Mouse (Mus musculus) gastrocnemius, postnatal 14 days (tissue): ENCODE results near the gene Myct1. TPM values are rescaled to one million over a fixed set of nuclear protein-coding genes. Genes with fewer than 3 reads are reported as not detected.

ENCODE experiments used
- DNase-seq: peaks from one replicate; pipeline ENCODE4 v3.0.0; 2021; ENCODE audit warnings: mixed read lengths
- intact Hi-C: fragments of 180-260 bp; cut with DNase I; formaldehyde crosslinking; loops from one replicate; pipeline ENCODE4 v1.15.1; 2025; ENCODE audit warnings: low total_unique reads
- long read RNA-seq, 2 experiments: library from polyadenylated mRNA; stranded (forward); transcript quantifications; one replicate each; pipeline ENCODE4 v2.0.0; 2021
- total RNA-seq, 2 experiments: library from RNA; stranded (reverse); gene quantifications; 2 replicates each; pipeline ENCODE4 v1.2.3; 2021

Myct1 gene
- total RNA-seq = 1 to 10 TPM; 8.5 to 9.4 TPM
- long read RNA-seq, experiment 1, partial matches to known transcripts = 0 of 4 reads
- long read RNA-seq, experiment 1, other reads (novel, unspliced or antisense) = 0 of 4 reads
- long read RNA-seq, experiment 2, transcript Myct1-201 (2 exons, 2,845 nt) = major isoform, 7 of 7 reads
- long read RNA-seq, experiment 2, partial matches to known transcripts = 0 of 7 reads
- long read RNA-seq, experiment 2, other reads (novel, unspliced or antisense) = 0 of 7 reads

DNA sequence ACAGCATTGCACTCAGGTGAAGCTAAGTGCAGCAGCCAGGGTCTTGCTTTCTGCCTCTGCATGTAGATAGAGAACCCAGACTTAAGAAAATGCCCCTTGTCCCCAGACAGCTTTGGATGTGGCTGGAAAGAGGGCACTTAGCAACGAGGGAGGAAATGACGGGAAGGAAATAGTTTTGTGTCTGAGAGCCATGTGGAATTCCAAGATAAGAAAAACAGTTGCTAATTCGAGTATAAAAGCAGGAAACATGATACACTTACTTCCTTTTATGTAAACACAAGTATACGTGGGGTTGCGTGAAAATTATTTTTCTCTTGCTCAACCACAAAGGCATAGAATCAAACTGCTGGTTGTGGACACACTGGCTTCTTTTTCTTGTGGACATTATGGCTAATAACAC lies at the start of gene Myct1:
Myct1 (plus strand) TSS at position 312 of the 400 bp plus-strand sequence.
- no peak for DNase-seq
- intact Hi-C loops = no loop called here

GRCm38 (mm10) chr10:5546428-5546827 lies 47.1 kb upstream of the Myct1 start:
- intact Hi-C loops = no loop called here
- no peak for DNase-seq

- intact Hi-C loops = no loop called here
- no peak for DNase-seq
Measured at GRCm38 (mm10) chr10:5547769-5548168, 45.8 kb upstream of the Myct1 start.

GRCm38 (mm10) chr10:5548651-5549050 lies 44.9 kb upstream of the Myct1 start:
- no peak for DNase-seq
- intact Hi-C loops = no loop called here

- intact Hi-C loops = no loop called here
- no peak for DNase-seq
Measured at GRCm38 (mm10) chr10:5549871-5550167, 43.8 kb upstream of the Myct1 start.

- peak; percentile 31 for DNase-seq
- intact Hi-C loops = no loop called here
Measured at GRCm38 (mm10) chr10:5550168-5551021, 43.2 kb upstream of the Myct1 start.

DNA sequence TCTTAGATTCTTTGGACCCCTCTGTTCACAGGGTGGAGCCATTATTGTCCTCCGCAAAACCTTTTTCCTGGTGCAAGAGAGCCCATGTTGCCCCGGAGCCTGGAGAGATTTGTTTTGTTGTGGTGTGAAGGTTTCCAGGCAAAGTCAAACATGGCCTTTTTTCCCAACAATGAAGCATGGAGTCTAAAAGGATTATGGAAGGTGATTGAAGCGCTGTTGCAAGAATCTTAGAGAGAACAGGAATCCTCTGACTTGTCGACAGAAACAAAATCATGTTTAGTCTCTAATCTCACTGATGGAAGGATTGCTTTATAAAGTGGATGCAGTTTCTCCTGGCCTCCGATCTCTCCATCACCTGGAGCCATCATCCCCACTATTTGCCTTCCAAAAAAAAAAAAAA lies 42.2 kb upstream of the Myct1 start, which contains the start of gene Syne1:
Syne1 (minus strand) TSS at position 101 of the 400 bp plus-strand sequence.
- intact Hi-C loops = no loop called here
- DNase-seq = no peak

DNA sequence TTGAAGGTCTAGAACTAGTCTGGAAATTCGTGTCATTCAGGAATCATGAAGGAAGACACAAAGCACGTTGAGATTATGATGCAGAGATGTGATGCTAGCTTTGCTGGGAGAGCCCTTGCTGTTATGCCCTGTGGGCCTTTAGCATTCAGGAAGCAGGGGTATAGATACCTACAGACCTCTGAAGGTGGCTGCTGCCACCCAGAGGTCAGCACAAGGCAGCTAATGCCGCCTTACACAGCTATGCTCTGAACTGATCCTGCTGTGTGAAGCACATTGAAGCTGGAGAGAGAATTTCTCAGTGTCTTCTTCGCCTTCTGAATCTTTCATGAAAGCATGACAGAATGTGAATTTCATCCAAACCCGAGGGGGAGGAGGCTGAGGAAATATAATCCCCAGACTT lies 38.6 kb upstream of the Myct1 start:
- intact Hi-C loops = no loop called here
- no peak for DNase-seq

- DNase-seq = no peak
- intact Hi-C loops = no loop called here
Measured at GRCm38 (mm10) chr10:5558808-5559207, 34.8 kb upstream of the Myct1 start.

GRCm38 (mm10) chr10:5560526-5560925 lies 33.0 kb upstream of the Myct1 start:
- no peak for DNase-seq
- intact Hi-C loops = no loop called here

- intact Hi-C loops = no loop called here
- no peak for DNase-seq
Measured at GRCm38 (mm10) chr10:5561706-5562105, 31.9 kb upstream of the Myct1 start.

DNA sequence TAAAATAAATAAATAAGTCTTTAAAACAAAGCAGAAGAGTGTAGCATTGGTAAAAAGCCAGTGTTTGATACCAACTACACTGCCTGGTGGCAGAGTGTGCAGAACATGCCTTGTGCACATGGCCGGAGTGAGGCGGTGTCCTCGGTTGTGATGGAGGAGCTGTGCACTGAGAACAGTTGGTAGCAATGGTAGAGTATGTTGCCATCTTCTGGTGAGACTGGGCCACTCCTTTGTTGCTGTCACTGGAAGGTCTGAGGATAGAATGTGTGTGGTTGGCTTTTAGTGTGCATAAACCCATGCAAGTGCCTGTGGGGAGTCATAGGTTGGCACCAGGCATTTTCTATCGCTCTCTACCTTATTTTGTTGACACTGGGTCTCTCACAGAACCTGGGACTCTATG lies 24.6 kb upstream of the Myct1 start:
- intact Hi-C loops = no loop called here
- no peak for DNase-seq

- DNase-seq = no peak
- intact Hi-C loops = no loop called here
Measured at GRCm38 (mm10) chr10:5570059-5570458, 23.5 kb upstream of the Myct1 start.

GRCm38 (mm10) chr10:5571332-5571731 lies 22.2 kb upstream of the Myct1 start:
- no peak for DNase-seq
- intact Hi-C loops = no loop called here

GRCm38 (mm10) chr10:5573328-5573727 lies 20.2 kb upstream of the Myct1 start:
- intact Hi-C loops = no loop called here

GRCm38 (mm10) chr10:5591061-5591460 lies 2.5 kb upstream of the Myct1 start:
- intact Hi-C loops = no loop called here
- DNase-seq = no peak

More at GRCm38 (mm10) chr10:5573328-5573727, 20.2 kb upstream of the Myct1 start:
- no peak for DNase-seq

- DNase-seq = no peak
- intact Hi-C loops = no loop called here
Measured at GRCm38 (mm10) chr10:5591996-5592395, 1.6 kb upstream of the Myct1 start.

DNA sequence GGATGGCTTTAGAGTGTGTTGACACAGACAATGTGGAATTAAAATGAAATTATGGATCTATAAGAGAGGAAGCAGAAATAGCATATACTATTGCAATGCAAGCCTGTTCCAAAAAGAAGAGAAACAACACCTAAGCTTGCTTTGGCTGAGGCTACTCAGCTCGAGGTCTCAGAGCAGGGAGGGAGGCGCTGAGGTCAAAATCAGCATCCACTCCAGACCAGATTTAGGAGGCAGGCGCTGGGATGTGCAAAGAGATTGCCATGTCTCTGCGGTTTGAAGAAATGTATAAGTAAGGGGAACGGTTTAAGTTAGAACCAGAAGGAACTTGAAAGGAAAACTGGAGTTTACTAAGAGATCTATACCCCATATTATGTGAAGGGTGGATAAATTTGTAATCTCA lies 882 bp downstream of the Myct1 start:
- intact Hi-C loops = no loop called here
- no peak for DNase-seq

DNA sequence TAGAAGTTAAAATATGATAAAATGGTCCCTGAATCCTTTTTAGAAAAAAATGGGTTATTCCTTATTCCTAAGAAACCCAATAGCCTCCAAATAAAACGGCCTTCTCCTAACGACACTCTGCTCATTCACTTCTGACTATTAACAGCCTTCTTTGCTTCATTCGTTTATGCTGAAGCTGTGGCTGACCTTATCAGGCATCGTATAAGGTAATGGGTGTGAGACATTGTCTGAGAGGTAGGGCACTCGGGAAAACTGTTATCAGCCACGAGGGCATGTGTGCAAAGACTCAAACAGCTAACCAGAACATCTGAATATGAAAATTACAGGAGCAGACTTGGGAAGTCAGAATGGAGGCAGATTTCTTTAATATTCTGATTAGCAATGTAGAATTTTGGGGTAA lies 3.0 kb downstream of the Myct1 start:
- DNase-seq = no peak
- intact Hi-C loops = no loop called here

- intact Hi-C loops = loop anchor here (5.0 kb wide), 1 partner anchor 187 kb away; no protein-coding TSS in a partner anchor
- peak; percentile 31 for DNase-seq
Measured at GRCm38 (mm10) chr10:5600123-5600522, 6.5 kb downstream of the Myct1 start.

GRCm38 (mm10) chr10:5603512-5603911 lies 9.9 kb downstream of the Myct1 start:
- no peak for DNase-seq
- intact Hi-C loops = loop anchor here (5.0 kb wide), 1 partner anchor 184 kb away; no protein-coding TSS in a partner anchor
